Mouse (Mus musculus): ENCODE data around the gene Cnpy3. TPM values are rescaled to one million over a fixed set of nuclear protein-coding genes. Genes with fewer than 3 reads are reported as not detected.
A peak's percentile ranks its signal among the peaks of the same experiment; 100 is the strongest.

Gene Cnpy3
- polyA plus RNA-seq, 2 experiments, result 17.7 to 18.0 TPM

DNA sequence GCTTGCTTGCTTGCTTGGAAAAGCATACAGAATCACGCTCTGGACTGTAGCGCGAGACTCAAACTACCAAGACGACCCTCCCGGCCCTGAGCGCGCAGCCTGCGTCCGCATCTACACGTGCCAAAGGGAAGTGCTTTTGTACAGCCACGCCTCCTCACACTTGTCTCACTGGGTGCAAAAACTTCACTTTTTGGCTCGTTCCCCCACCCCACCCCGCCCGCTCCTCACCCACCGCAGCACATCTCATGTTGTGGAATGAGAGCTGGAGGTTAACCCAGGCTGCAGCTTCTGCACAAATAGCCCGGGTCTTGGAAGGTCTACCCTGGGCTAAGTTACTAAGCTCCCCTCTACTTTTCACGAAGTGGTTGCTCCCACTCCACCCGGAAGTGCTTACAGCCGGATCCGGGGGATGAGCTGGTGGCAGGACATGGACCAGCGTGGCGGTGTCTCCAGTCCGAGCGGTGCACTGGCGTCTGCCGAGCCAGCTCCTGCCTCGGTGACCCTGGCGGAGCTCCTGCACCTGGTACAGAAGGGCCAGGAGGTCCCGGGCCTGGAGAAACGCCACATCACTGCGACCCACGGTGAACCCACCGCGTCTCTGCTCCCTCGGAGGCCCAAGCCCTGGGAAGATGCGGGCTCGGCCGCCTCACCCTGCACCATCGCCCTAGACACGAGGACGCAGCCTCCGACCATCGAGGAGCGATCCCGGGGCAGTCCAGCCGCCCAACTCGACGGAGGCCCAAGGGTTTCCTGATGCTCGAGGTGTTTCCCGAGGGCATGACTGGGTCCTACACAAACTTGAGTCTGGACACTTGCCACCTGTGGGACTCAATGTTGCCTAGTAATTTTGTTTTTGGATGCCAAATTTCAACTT is 20.6 kb upstream of the Cnpy3 start, which contains the start of gene 2310039H08Rik:
2310039H08Rik (plus strand) TSS at position 232 of the 874 bp plus-strand sequence.
- DNase-seq (ENCODE audit: low read depth in 3 of 3, low spot score in 3 of 3) (peak; percentile 64 to 74 (median 70)), ATAC-seq (ENCODE audit: insufficient read depth) (peak; percentile 82)
- peaks cover 30% of the 10 kb centered on the region for H3K36me3 ChIP-seq (replicated peaks; ENCODE audit: control insufficient read depth, insufficient read depth, low read depth)
- WGBS (ENCODE audit: insufficient replicate concordance), result under 1% methylated on average over 50 of the region's 50 CpGs
- no peak for TF ChIP-seq CTCF (IDR thresholded peaks at IDR 0.05; ENCODE audit: low read depth)
- peak within 1 kb of the TSS; percentile 85 for H3K9ac ChIP-seq (replicated peaks)
- H3K4me3 ChIP-seq (ENCODE audit: insufficient read depth in 1 of 2, low read depth in 2 of 2, low read length in 2 of 2), result peak within 1 kb of the TSS; percentile 86 to 89
- no peaks in the 10 kb centered on the region for H3K27me3 ChIP-seq (ENCODE audit: control insufficient read depth, insufficient read depth, low read length)
- H3K9me3 ChIP-seq (ENCODE audit: control insufficient read depth, low read length), result no peaks in the 10 kb centered on the region
- peaks cover 0 to 7% of the 10 kb centered on the region in 2 experiments; a peak in 2 of 4 replicates for H3K4me1 ChIP-seq (replicated peaks; ENCODE audit: control insufficient read depth in 2 of 2, insufficient read depth in 2 of 2, low read length in 1 of 2)
- peak within 1 kb of the TSS; percentile 82 for H3K4me2 ChIP-seq (ENCODE audit: low read depth)
- peak within 1 kb of the TSS; percentile 43 for H3K27ac ChIP-seq

DNA sequence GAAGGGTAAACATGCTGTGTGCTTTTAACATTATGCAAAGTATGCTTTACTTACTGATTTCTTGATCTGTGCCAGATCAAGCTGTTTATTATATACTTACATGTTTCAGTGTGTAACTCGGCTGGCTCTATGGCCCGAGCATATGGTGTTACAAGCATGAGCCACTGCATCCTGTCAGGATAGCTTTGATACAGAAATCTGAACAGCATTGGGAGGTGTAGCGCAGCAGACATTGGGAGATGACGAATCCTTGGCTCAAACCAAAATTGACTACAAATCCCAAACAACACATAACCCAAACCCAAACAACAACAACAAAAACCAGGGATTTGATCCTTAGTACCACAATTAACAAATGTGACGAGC is 20.0 kb upstream of the Cnpy3 start:
- Histone ChIP-seq H3K9me3 (ENCODE audit: control insufficient read depth, low read length) (no peaks in the 10 kb centered on the region), H3K4me2 (ENCODE audit: low read depth) (peak overlapping the region; percentile 82), H3K27me3 (ENCODE audit: control insufficient read depth, insufficient read depth, low read length) (no peaks in the 10 kb centered on the region), H3K36me3 (replicated peaks; ENCODE audit: control insufficient read depth, insufficient read depth, low read depth) (peaks cover 24% of the 10 kb centered on the region), H3K9ac (replicated peaks) (peak overlapping the region; percentile 85), H3K4me1 (replicated peaks; ENCODE audit: control insufficient read depth in 2 of 2, insufficient read depth in 2 of 2, low read length in 1 of 2) (peaks cover 0 to 7% of the 10 kb centered on the region in 2 experiments; a peak in 2 of 4 replicates), H3K4me3 (ENCODE audit: insufficient read depth in 1 of 2, low read depth in 2 of 2, low read length in 2 of 2) (peak overlapping the region; percentile 86 to 89), H3K27ac (0 out of 2 replicates have a peak overlapping the region, but pooled peaks have one; percentile 19)
- DNase-seq (ENCODE audit: low read depth in 3 of 3, low spot score in 3 of 3) (no peak), ATAC-seq (ENCODE audit: insufficient read depth) (no peak)
- WGBS (ENCODE audit: insufficient replicate concordance), result 6% methylated on average over 5 of the region's 5 CpGs
- TF ChIP-seq EP300 (IDR thresholded peaks at IDR 0.05; ENCODE audit: low read depth) (no peak), CTCF (IDR thresholded peaks at IDR 0.05; ENCODE audit: low read depth) (no peak)

GRCm38 (mm10) chr17:46771616-46772015 is 19.6 kb upstream of the Cnpy3 start:
- Histone ChIP-seq H3K4me2 (ENCODE audit: low read depth) (peak overlapping the region; percentile 82), H3K4me1 (replicated peaks; ENCODE audit: control insufficient read depth in 2 of 2, insufficient read depth in 2 of 2, low read length in 1 of 2) (peaks cover 0 to 7% of the 10 kb centered on the region in 2 experiments; a peak in 2 of 4 replicates), H3K9me3 (ENCODE audit: control insufficient read depth, low read length) (no peaks in the 10 kb centered on the region), H3K27me3 (ENCODE audit: control insufficient read depth, insufficient read depth, low read length) (no peaks in the 10 kb centered on the region), H3K4me3 (ENCODE audit: insufficient read depth in 1 of 2, low read depth in 2 of 2, low read length in 2 of 2) (peak overlapping the region in 1 of 2 experiments; percentile 86; a peak in 2 of 4 replicates), H3K27ac (no peak overlapping the region), H3K9ac (replicated peaks) (peak overlapping the region; percentile 85; the same call in 1 of the 2 replicates), H3K36me3 (replicated peaks; ENCODE audit: control insufficient read depth, insufficient read depth, low read depth) (peaks cover 20% of the 10 kb centered on the region)
- WGBS (ENCODE audit: insufficient replicate concordance), result 58% methylated on average over 17 of the region's 17 CpGs
- ATAC-seq (ENCODE audit: insufficient read depth) (no peak), DNase-seq (ENCODE audit: low read depth in 3 of 3, low spot score in 3 of 3) (no peak)
- TF ChIP-seq EP300 (IDR thresholded peaks at IDR 0.05; ENCODE audit: low read depth), result no peak
- TF ChIP-seq CTCF (IDR thresholded peaks at IDR 0.05; ENCODE audit: low read depth), result no peak

GRCm38 (mm10) chr17:46771025-46771424 is 19.0 kb upstream of the Cnpy3 start:
- H3K36me3 ChIP-seq (replicated peaks; ENCODE audit: control insufficient read depth, insufficient read depth, low read depth), result peaks cover 14% of the 10 kb centered on the region
- H3K27me3 ChIP-seq (ENCODE audit: control insufficient read depth, insufficient read depth, low read length), result no peaks in the 10 kb centered on the region
- H3K27ac ChIP-seq, result no peak overlapping the region
- peaks cover 0 to 7% of the 10 kb centered on the region in 2 experiments; a peak in 2 of 4 replicates for H3K4me1 ChIP-seq (replicated peaks; ENCODE audit: control insufficient read depth in 2 of 2, insufficient read depth in 2 of 2, low read length in 1 of 2)
- TF ChIP-seq CTCF (IDR thresholded peaks at IDR 0.05; ENCODE audit: low read depth) (peak; percentile 36; the same call in 1 of the 2 replicates), EP300 (IDR thresholded peaks at IDR 0.05; ENCODE audit: low read depth) (no peak)
- no peaks in the 10 kb centered on the region for H3K9me3 ChIP-seq (ENCODE audit: control insufficient read depth, low read length)
- H3K9ac ChIP-seq (replicated peaks), result no peak overlapping the region
- H3K4me2 ChIP-seq (ENCODE audit: low read depth), result no peak overlapping the region
- ATAC-seq (ENCODE audit: insufficient read depth) (no peak), DNase-seq (ENCODE audit: low read depth in 3 of 3, low spot score in 3 of 3) (no peak)
- WGBS (ENCODE audit: insufficient replicate concordance), result 60% methylated on average over 4 of the region's 4 CpGs
- H3K4me3 ChIP-seq (ENCODE audit: insufficient read depth in 1 of 2, low read depth in 2 of 2, low read length in 2 of 2), result no peak overlapping the region

DNA sequence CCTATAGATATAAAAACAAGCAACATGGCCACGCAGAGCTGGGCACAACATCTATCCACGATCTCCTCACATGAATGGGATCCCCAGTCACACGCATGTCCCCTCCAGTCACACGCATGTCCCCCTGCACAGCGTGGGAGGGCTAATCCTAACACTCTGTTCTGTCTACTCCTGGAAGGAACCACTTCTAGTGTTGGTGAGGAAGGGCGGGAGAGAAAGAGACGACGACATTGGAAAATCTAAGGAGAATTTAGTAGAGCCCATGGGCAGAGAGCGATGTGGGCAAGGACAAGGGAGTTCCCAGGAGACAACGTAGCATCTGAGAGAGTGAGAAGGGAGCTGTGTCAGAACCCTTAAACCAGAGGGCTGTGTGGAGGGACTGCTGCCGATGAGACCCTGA is 18.5 kb upstream of the Cnpy3 start:
- Histone ChIP-seq H3K27me3 (ENCODE audit: control insufficient read depth, insufficient read depth, low read length) (no peaks in the 10 kb centered on the region), H3K36me3 (replicated peaks; ENCODE audit: control insufficient read depth, insufficient read depth, low read depth) (peaks cover 9% of the 10 kb centered on the region), H3K4me2 (ENCODE audit: low read depth) (no peak overlapping the region), H3K9ac (replicated peaks) (no peak overlapping the region), H3K4me1 (replicated peaks; ENCODE audit: control insufficient read depth in 2 of 2, insufficient read depth in 2 of 2, low read length in 1 of 2) (peaks cover 0 to 7% of the 10 kb centered on the region in 2 experiments; a peak in 2 of 4 replicates), H3K9me3 (ENCODE audit: control insufficient read depth, low read length) (no peaks in the 10 kb centered on the region), H3K27ac (no peak overlapping the region), H3K4me3 (ENCODE audit: insufficient read depth in 1 of 2, low read depth in 2 of 2, low read length in 2 of 2) (no peak overlapping the region)
- no peak for ATAC-seq (ENCODE audit: insufficient read depth)
- 79% methylated on average over 11 of the region's 11 CpGs for WGBS (ENCODE audit: insufficient replicate concordance)
- TF ChIP-seq EP300 (IDR thresholded peaks at IDR 0.05; ENCODE audit: low read depth) (no peak), CTCF (IDR thresholded peaks at IDR 0.05; ENCODE audit: low read depth) (no peak)
- no peak for DNase-seq (ENCODE audit: low read depth in 3 of 3, low spot score in 3 of 3)
